Mouse (Mus musculus): ENCODE data around the gene Dpp7. TPM values are rescaled to one million over a fixed set of nuclear protein-coding genes. Genes with fewer than 3 reads are reported as not detected.

Gene Dpp7
- total RNA-seq, 2 experiments from 2014 or later, result 13.3 TPM; not detected in 1

DNA sequence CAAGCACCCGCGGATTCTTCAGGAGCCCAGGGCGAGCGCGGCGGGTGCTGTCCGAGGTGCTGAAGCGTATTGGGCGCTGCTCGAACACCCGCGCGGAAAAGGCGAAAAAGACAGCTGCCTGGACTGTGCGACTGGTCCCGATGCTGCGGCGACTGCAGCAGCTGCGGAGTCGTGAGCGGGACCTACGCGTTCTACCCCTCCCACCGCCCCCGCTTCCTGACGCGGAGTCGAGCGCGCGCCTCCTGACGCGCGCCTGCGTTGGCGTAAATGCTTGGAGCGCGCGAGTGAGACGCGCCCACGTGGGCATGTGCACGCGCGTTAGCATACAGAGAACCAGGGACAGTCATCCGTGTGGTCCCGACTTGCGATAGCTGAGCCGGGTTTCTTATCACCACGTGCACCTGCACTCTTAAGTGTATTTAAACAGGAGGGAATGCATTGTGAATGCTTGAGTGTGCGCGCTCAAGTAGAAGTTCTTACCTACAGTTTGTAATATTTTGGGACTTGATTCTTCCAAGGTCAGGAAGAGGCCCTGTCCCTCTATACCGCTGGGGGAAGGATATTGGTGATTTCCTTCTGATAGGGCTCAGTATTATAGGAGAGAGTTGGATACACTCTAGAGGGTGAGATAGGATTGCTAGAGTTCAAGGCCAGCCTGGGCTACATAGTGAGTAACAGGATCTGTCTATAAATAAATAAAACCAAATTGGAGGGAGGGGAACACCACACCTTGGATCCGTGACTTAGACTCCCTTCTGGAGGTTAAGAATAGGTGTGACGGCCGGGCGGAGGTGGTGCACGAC, 37.0 kb downstream of the Dpp7 start, which contains the start of gene Grin1:
Gene Grin1, minus strand, starts transcription at position 217 of the 803 bp plus-strand sequence.
- no peak for ATAC-seq (replicated peaks; ENCODE audit: low FRiP score, poor library complexity, severe bottlenecking)

DNA sequence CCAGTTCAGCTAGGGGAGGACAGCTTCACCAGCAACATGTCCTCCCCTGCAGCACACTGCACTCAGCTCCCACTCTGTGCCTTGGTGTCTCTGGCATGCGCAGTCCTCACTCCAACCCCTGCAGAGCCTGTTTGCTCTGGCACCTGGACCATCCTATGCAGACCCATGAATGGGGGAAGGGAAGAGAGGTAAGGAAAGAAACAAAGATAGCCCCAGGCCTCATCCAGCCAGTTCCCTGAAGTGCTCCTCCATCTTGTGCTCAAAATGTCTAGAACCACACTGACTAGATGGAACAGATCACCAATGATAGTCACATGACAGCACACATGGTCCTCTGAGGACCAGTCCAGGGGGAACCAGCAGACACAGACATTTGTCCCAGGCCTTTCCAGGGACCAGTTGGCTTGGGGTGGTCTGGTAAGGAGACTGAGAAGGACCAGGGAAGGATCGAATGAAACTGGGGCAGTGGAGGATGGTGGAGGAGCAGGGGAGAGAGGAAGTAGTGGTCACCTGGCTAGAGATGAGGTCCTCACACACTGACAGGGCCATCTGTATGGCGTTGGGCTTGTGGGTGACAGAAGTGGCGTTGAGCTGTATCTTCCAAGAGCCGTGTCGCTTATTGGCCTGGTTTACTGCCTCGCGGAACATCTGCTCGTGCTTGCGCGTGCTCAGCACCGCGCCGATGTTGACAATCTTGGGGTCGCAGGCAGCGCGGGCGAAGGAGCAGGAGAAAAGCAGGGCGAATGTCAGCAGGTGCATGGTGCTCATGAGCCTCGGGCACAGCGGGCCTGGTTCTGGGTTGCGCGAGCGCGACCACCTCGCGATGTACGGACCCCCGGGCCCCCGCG, 37.8 kb downstream of the Dpp7 start:
- ATAC-seq (replicated peaks; ENCODE audit: low FRiP score, poor library complexity, severe bottlenecking), result no peak

DNA sequence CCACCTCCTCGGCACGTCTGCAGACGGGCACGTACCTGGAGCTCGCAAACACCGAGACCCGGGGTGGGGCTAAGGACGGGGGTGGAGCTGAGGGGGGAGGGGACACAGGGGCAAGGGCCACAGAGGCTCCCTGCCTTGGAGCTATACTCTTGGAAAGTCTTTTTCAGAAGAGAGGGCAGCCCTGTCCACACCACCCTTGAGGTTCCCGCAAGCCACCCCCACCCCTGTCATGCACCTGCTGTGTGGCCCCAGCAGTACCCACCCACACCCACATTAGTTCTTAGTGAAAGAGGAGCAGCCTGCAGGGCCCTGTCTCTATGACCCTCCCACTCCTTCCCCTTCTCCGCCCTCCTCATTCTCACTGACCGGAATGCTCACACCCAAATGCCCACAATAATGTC, 44.7 kb downstream of the Dpp7 start:
- ATAC-seq (replicated peaks; ENCODE audit: low FRiP score, poor library complexity, severe bottlenecking), result no peak

DNA sequence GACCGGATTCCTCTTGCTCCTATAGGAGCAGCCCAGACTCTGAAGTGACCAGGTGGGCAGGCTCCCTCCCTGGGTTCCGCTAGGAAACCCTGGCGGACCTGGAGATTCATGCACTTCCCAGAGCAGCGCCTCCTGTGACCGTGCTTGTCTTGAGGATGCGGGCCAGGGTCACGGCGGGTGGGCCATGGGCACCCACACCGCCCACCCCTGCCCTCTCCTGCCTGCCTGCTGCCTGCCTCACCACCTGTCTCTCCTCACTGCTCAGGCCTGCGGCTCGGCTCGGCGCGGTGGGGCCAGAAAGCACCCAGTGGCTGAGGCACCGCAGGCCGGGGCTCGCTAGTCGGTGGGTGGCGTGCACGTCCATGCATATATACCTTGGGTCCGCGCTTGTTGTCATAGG, 45.2 kb downstream of the Dpp7 start:
- no peak for ATAC-seq (replicated peaks; ENCODE audit: low FRiP score, poor library complexity, severe bottlenecking)

DNA sequence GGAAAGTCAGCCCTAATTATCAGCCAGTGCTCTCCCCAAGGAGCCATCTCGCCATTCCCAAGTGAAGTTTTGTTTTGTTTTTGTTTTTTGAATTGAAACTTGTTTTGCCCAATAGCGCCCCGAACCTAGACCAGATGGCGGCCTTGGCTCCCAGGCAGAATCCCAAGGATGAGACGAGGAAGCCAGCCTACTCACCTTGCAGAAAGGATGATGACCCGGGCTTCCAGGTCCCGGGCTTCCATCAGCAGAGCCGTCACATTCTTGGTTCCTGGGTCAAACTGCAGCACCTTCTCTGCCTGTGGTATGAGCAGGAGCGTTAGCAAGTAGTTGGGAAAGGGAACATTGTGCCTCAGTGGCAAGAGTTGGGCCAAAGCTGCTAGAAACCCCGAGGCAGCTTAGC, 46.0 kb downstream of the Dpp7 start:
- ATAC-seq (replicated peaks; ENCODE audit: low FRiP score, poor library complexity, severe bottlenecking), result no peak

DNA sequence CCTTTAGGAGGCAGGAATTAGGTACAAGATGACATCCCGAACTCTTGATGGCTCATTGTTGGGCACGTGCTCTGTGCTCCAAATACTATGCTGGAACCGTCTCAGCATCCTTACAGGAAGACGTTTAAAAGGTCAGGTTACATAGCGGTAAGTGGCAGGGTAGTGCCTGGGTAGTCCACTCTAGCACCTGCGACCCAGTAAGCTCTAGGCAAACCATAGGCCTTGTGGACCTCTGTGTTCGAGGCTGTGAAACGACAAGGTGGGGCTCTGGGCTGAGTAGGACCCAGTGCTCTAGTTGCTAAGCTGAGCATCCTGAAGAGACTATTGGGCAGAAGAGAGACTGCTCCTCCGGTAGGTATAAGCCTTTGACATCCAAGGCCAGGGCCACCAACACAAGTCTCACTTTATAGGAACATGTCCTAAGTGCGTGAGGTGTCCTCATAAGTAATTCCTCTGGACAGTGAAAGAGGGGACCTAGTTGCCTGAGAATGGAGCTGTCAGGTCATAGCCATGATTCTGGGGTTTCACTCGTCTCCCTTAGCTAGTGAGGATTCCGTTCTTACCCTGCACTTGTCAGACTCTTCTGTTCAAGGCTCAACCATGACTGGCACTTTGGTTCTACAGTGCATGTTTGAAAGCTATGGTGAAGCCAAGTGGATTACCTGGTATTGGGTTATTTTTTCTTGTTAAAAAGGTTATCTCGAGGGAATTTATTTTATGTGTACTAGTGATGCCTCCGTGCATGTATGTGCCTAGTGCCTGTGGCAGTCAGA, 50.4 kb downstream of the Dpp7 start:
- ATAC-seq (replicated peaks; ENCODE audit: low FRiP score, poor library complexity, severe bottlenecking), result no peak

DNA sequence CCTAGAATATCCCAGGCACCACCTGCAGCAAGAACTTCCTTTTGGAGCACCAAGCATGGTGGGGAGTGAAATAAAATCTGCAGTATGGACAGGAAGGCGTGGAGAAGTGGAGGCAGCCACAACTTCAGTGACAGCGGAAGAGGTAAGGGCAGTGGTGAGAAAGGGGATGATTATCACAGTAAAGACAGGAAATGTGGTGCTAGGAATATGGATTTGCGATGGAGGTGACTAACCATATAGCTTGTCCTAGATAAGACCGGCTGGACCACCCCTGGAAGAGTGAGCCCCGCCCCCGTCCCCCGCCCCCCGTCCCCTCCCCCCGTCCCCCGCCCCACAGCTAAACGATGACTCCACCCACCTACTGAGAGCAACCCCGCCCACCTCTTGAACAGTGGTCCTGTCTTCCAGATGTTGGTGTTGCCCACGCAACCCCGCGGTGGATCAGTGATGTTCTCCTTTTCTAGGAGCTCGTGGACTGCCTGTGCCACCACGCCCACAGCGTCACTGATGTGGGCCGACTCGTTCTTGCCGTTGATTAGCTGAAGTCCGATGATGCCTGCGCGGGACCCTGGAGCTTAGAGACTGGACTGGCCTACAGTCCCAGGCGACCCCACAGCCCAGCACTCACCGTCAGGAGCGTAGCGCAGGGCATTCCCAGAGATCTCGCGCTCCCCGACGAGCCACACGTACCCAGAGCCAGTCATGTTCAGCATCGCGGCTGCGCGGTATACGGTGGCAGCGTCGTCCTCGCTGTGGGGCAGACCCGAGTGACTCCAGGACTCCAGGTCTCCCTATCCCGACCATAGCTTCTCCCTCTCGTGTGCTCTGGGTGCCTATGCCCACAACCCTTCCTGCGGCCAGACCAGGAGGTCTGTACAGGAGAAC, 51.3 kb downstream of the Dpp7 start:
- no peak for ATAC-seq (replicated peaks; ENCODE audit: low FRiP score, poor library complexity, severe bottlenecking)

DNA sequence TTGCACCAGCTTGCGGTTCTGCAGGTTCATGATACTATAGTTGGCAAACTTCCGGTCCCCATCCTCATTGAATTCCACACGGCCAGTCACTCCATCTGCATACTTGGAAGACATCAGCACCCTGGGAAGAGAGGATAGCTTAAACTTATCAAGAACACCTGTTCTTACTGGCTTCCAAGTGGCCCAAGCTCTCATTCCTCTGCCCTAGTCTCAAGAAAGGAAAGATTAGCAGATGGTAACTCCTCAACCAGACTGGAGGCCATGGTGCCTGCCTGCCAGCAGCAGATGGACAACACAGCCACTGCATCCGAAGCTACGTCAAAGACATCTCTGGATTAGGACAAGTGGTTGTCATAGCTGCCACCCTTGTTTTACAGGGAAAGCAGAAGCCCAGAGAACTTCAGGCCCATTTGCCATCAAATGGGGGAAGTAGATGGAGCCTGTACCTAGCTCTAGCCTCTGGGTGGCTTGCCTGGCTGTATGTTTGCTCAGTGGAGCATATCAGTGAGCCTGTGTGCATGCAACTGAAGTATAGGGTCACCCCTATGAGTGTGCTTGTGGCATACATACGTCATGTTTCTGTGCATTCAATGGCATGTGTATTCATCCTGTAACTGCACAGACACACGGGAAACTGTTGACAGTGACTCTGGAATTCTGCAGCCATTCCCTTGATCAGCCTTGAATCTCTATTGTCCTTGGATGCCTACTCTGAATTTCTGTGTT, 52.1 kb downstream of the Dpp7 start:
- no peak for ATAC-seq (replicated peaks; ENCODE audit: low FRiP score, poor library complexity, severe bottlenecking)

DNA sequence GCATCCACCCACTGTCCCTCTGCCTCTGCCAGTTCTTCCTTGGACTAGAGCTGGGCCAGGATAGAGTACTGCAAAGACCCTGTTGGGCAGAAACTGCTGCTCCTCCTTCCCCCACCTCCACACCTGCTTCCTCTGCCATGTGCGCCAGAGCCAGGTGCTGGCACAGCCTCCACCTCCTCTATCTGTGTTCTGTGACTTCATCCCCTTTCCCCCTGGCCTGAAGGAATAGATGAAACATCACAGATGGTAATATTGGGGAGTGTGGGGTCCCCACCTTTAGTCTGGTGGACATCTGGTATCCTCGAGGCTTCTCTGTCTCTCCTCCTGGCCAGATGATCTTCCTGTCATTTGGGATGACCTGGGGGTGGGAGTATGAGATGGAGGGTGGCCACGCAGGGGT, 52.7 kb downstream of the Dpp7 start:
- no peak for ATAC-seq (replicated peaks; ENCODE audit: low FRiP score, poor library complexity, severe bottlenecking)

Other genes with a start within 250 kb of the Dpp7 start
Only the 30 nearest of the 36 such genes appear.
- gene Tor4a, start 159.5 kb downstream of the Dpp7 start, total RNA-seq (2015; ENCODE audit: low replicate concordance), result 3.1 and 5.0 TPM in 2 replicates
- 6.7 and 7.4 TPM in 2 replicates for gene Tor4a, start 159.5 kb downstream of the Dpp7 start, total RNA-seq (2017; ENCODE audit: low replicate concordance)
- gene Nelfb, start 144.9 kb downstream of the Dpp7 start, total RNA-seq (2015; ENCODE audit: low replicate concordance), result 0.77 and 6.1 TPM in 2 replicates
- gene Nelfb, start 144.9 kb downstream of the Dpp7 start, total RNA-seq (2017; ENCODE audit: low replicate concordance), result 19.5 and 25.7 TPM in 2 replicates
- not detected in 2 replicates for gene Stpg3, start 141.7 kb downstream of the Dpp7 start, total RNA-seq (2015; ENCODE audit: low replicate concordance)
- gene Stpg3, start 141.7 kb downstream of the Dpp7 start, total RNA-seq (2017; ENCODE audit: low replicate concordance), result 0.34 TPM in 1 of 2 replicates, not detected in the other
- gene Fam166a, start 137.6 kb downstream of the Dpp7 start, total RNA-seq (2015; ENCODE audit: low replicate concordance), result not detected in 2 replicates
- not detected in 2 replicates for gene Fam166a, start 137.6 kb downstream of the Dpp7 start, total RNA-seq (2017; ENCODE audit: low replicate concordance)
- gene Tubb4b, start 131.7 kb downstream of the Dpp7 start, total RNA-seq (2015; ENCODE audit: low replicate concordance), result 161 and 203 TPM in 2 replicates
- 205 and 234 TPM in 2 replicates for gene Tubb4b, start 131.7 kb downstream of the Dpp7 start, total RNA-seq (2017; ENCODE audit: low replicate concordance)
- not detected in 2 replicates for gene Slc34a3, start 122.0 kb downstream of the Dpp7 start, total RNA-seq (2015; ENCODE audit: low replicate concordance)
- gene Slc34a3, start 122.0 kb downstream of the Dpp7 start, total RNA-seq (2017; ENCODE audit: low replicate concordance), result not detected in 2 replicates
- gene Rnf224, start 119.6 kb downstream of the Dpp7 start, total RNA-seq (2015; ENCODE audit: low replicate concordance), result not detected in 2 replicates
- not detected in 2 replicates for gene Rnf224, start 119.6 kb downstream of the Dpp7 start, total RNA-seq (2017; ENCODE audit: low replicate concordance)
- not detected in 2 replicates for gene Rnf208, start 114.1 kb downstream of the Dpp7 start, total RNA-seq (2015; ENCODE audit: low replicate concordance)
- not detected in 2 replicates for gene Rnf208, start 114.1 kb downstream of the Dpp7 start, total RNA-seq (2017; ENCODE audit: low replicate concordance)
- not detected in 2 replicates for gene Cysrt1, start 113.9 kb downstream of the Dpp7 start, total RNA-seq (2015; ENCODE audit: low replicate concordance)
- gene Cysrt1, start 113.9 kb downstream of the Dpp7 start, total RNA-seq (2017; ENCODE audit: low replicate concordance), result not detected in 2 replicates
- gene AL732309.1, start 109.5 kb downstream of the Dpp7 start, total RNA-seq (2015; ENCODE audit: low replicate concordance), result 2.1 and 3.3 TPM in 2 replicates
- 1.6 TPM in 1 of 2 replicates, not detected in the other for gene AL732309.1, start 109.5 kb downstream of the Dpp7 start, total RNA-seq (2017; ENCODE audit: low replicate concordance)
- 2.5 and 8.8 TPM in 2 replicates for gene Tmem203, start 100.9 kb downstream of the Dpp7 start, total RNA-seq (2015; ENCODE audit: low replicate concordance)
- gene Tmem203, start 100.9 kb downstream of the Dpp7 start, total RNA-seq (2017; ENCODE audit: low replicate concordance), result 2.2 and 3.7 TPM in 2 replicates
- gene Tprn, start 93.7 kb downstream of the Dpp7 start, total RNA-seq (2015; ENCODE audit: low replicate concordance), result 1.5 and 4.0 TPM in 2 replicates
- 0.26 and 2.6 TPM in 2 replicates for gene Tprn, start 93.7 kb downstream of the Dpp7 start, total RNA-seq (2017; ENCODE audit: low replicate concordance)
- gene Ssna1, start 83.9 kb downstream of the Dpp7 start, total RNA-seq (2015; ENCODE audit: low replicate concordance), result 36.5 and 67.5 TPM in 2 replicates
- gene Ssna1, start 83.9 kb downstream of the Dpp7 start, total RNA-seq (2017; ENCODE audit: low replicate concordance), result 9.9 and 24.8 TPM in 2 replicates
- gene Anapc2, start 83.9 kb downstream of the Dpp7 start, total RNA-seq (2015; ENCODE audit: low replicate concordance), result 8.4 and 12.9 TPM in 2 replicates
- 9.2 and 18.7 TPM in 2 replicates for gene Anapc2, start 83.9 kb downstream of the Dpp7 start, total RNA-seq (2017; ENCODE audit: low replicate concordance)
- gene Tmem210, start 68.2 kb downstream of the Dpp7 start, total RNA-seq (2015; ENCODE audit: low replicate concordance), result not detected in 2 replicates
- gene Tmem210, start 68.2 kb downstream of the Dpp7 start, total RNA-seq (2017; ENCODE audit: low replicate concordance), result not detected in 2 replicates
- not detected in 2 replicates for gene Lrrc26, start 66.4 kb downstream of the Dpp7 start, total RNA-seq (2015; ENCODE audit: low replicate concordance)
- gene Lrrc26, start 66.4 kb downstream of the Dpp7 start, total RNA-seq (2017; ENCODE audit: low replicate concordance), result not detected in 2 replicates
- gene Grin1, start 37.2 kb downstream of the Dpp7 start, total RNA-seq (2015; ENCODE audit: low replicate concordance), result not detected in 2 replicates
- not detected in 2 replicates for gene Grin1, start 37.2 kb downstream of the Dpp7 start, total RNA-seq (2017; ENCODE audit: low replicate concordance)
- 4.6 and 11.1 TPM in 2 replicates for gene Man1b1, start 24.0 kb downstream of the Dpp7 start, total RNA-seq (2015; ENCODE audit: low replicate concordance)
- 13.2 and 28.3 TPM in 2 replicates for gene Man1b1, start 24.0 kb downstream of the Dpp7 start, total RNA-seq (2017; ENCODE audit: low replicate concordance)
- 7.7 and 13.3 TPM in 2 replicates for gene Uap1l1, start 9.3 kb upstream of the Dpp7 start, total RNA-seq (2015; ENCODE audit: low replicate concordance)
- gene Uap1l1, start 9.3 kb upstream of the Dpp7 start, total RNA-seq (2017; ENCODE audit: low replicate concordance), result 0.51 and 3.9 TPM in 2 replicates
- 3.3 and 8.8 TPM in 2 replicates for gene Sapcd2, start 16.0 kb upstream of the Dpp7 start, total RNA-seq (2015; ENCODE audit: low replicate concordance)
- gene Sapcd2, start 16.0 kb upstream of the Dpp7 start, total RNA-seq (2017; ENCODE audit: low replicate concordance), result 0.98 and 8.0 TPM in 2 replicates
- not detected in 2 replicates for gene Entpd2, start 39.5 kb upstream of the Dpp7 start, total RNA-seq (2015; ENCODE audit: low replicate concordance)
- not detected in 2 replicates for gene Entpd2, start 39.5 kb upstream of the Dpp7 start, total RNA-seq (2017; ENCODE audit: low replicate concordance)
- gene Npdc1, start 43.0 kb upstream of the Dpp7 start, total RNA-seq (2015; ENCODE audit: low replicate concordance), result not detected in 2 replicates
- not detected in 2 replicates for gene Npdc1, start 43.0 kb upstream of the Dpp7 start, total RNA-seq (2017; ENCODE audit: low replicate concordance)
- 2.7 and 4.0 TPM in 2 replicates for gene Fut7, start 66.9 kb upstream of the Dpp7 start, total RNA-seq (2015; ENCODE audit: low replicate concordance)
- 4.4 and 4.5 TPM in 2 replicates for gene Fut7, start 66.9 kb upstream of the Dpp7 start, total RNA-seq (2017; ENCODE audit: low replicate concordance)
- gene Abca2, start 72.3 kb upstream of the Dpp7 start, total RNA-seq (2015; ENCODE audit: low replicate concordance), result 7.7 and 16.7 TPM in 2 replicates
- gene Abca2, start 72.3 kb upstream of the Dpp7 start, total RNA-seq (2017; ENCODE audit: low replicate concordance), result 4.5 and 7.3 TPM in 2 replicates
- gene Clic3, start 100.5 kb upstream of the Dpp7 start, total RNA-seq (2015; ENCODE audit: low replicate concordance), result not detected in 2 replicates
- not detected in 2 replicates for gene Clic3, start 100.5 kb upstream of the Dpp7 start, total RNA-seq (2017; ENCODE audit: low replicate concordance)
- gene Paxx, start 104.7 kb upstream of the Dpp7 start, total RNA-seq (2015; ENCODE audit: low replicate concordance), result 18.2 and 33.8 TPM in 2 replicates
- gene Paxx, start 104.7 kb upstream of the Dpp7 start, total RNA-seq (2017; ENCODE audit: low replicate concordance), result 8.4 and 10.6 TPM in 2 replicates
- 1.3 TPM in 1 of 2 replicates, not detected in the other for gene Ptgds, start 113.7 kb upstream of the Dpp7 start, total RNA-seq (2015; ENCODE audit: low replicate concordance)
- gene Ptgds, start 113.7 kb upstream of the Dpp7 start, total RNA-seq (2017; ENCODE audit: low replicate concordance), result not detected in 2 replicates
- not detected in 2 replicates for gene Lcn12, start 137.6 kb upstream of the Dpp7 start, total RNA-seq (2015; ENCODE audit: low replicate concordance)
- gene Lcn12, start 137.6 kb upstream of the Dpp7 start, total RNA-seq (2017; ENCODE audit: low replicate concordance), result not detected in 2 replicates
- 6.7 and 7.5 TPM in 2 replicates for gene Fbxw5, start 144.4 kb upstream of the Dpp7 start, total RNA-seq (2015; ENCODE audit: low replicate concordance)
- 3.2 and 5.1 TPM in 2 replicates for gene Fbxw5, start 144.4 kb upstream of the Dpp7 start, total RNA-seq (2017; ENCODE audit: low replicate concordance)
- not detected in 2 replicates for gene C8g, start 145.4 kb upstream of the Dpp7 start, total RNA-seq (2015; ENCODE audit: low replicate concordance)
- gene C8g, start 145.4 kb upstream of the Dpp7 start, total RNA-seq (2017; ENCODE audit: low replicate concordance), result not detected in 2 replicates

Measured in erythroblast, adult 5-6 weeks (primary cell).